Comparison of ENCODE assay signal across 16 mouse cellular contexts in genomic region chr5:3367045-3367444, GRCm38 (mm10).
"Had no signal": no experiment of that assay in that cellular context is flagged by ENCODE, and none has a peak within 500 bp of the region (broad histone marks: within the 10 kb centered on the region; RNA-seq: fewer than 3 reads in every experiment).

No protein-coding gene starts in this region.

- H3K4me2 ChIP-seq: kidney, embryonic 15.5 days; liver, embryonic 13.5 days; midbrain, embryonic 11.5 days; neural tube, embryonic 12.5 days; neural tube, embryonic 15.5 days had no signal

- DNase-seq: kidney, postnatal 10 days; kidney, postnatal 36 days; liver, embryonic 13.5 days; lung, adult 2 months; lung, postnatal 14 days; lung, postnatal 4 days; midbrain, embryonic 14.5 days; retina, postnatal 1 day; right cerebral cortex, postnatal 25 days; thymus, adult 18-20 months; thymus, postnatal 36 days had no signal

- H3K9ac ChIP-seq: kidney, embryonic 15.5 days; liver, embryonic 13.5 days; neural tube, embryonic 12.5 days; neural tube, embryonic 15.5 days had no signal

- H3K4me1 ChIP-seq: kidney, embryonic 15.5 days; neural tube, embryonic 12.5 days; neural tube, embryonic 15.5 days had no signal

- H3K27ac ChIP-seq: kidney, embryonic 15.5 days; left cerebral cortex, adult 2 months; liver, embryonic 13.5 days; neural tube, embryonic 12.5 days; neural tube, embryonic 15.5 days had no signal

- H3K36me3 ChIP-seq: kidney, embryonic 15.5 days; liver, embryonic 13.5 days; neural tube, embryonic 12.5 days; neural tube, embryonic 15.5 days had no signal

- H3K4me3 ChIP-seq: kidney, embryonic 15.5 days; left cerebral cortex, adult 2 months; liver, embryonic 13.5 days; neural tube, embryonic 12.5 days; neural tube, embryonic 15.5 days had no signal

- H3K9me3 ChIP-seq: kidney, embryonic 15.5 days; liver, embryonic 13.5 days; neural tube, embryonic 12.5 days; neural tube, embryonic 15.5 days had no signal

- H3K27me3 ChIP-seq: kidney, embryonic 15.5 days; liver, embryonic 13.5 days; neural tube, embryonic 12.5 days; neural tube, embryonic 15.5 days had no signal
